Mouse (Mus musculus): ENCODE measurements around the gene Selenow. TPM values are rescaled to one million over a fixed set of nuclear protein-coding genes. Genes with fewer than 3 reads are reported as not detected.

Selenow gene
- total RNA-seq (2023): 15.2 and 15.5 TPM in 2 replicates

DNA sequence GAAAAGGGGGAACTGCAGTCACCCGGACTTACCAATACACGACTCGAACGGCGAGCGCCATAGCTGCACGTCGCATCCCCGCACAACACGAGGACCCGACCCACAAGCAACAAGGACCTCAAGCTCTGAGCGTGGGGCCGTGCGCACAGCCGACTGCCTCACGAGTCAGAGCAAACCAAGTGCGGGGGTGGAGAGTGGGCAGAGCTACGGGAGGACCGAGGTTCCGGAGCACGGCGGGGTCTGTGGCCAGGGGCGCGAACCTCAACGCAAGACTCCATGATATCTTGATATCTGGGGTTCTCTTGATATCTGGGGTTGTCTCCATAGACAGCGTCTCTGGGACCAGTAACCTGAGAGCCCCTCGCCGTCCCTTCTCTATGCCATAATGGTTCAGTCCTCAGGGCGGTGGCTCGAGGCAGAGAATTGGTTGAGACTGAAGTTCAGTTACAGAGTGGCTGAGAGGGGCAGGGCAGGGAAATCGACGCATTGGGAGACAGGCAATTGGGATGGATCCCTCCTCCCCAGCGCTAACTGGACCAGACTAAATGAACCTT lies at the start of gene Selenow:
TSS of gene Selenow (minus strand) at position 183 of the 554 bp plus-strand sequence.

GRCm38 (mm10) chr7:15967312-15967711 lies 45.1 kb upstream of the Selenow start, which contains the start of gene Ehd2:
TSS of gene Ehd2 (minus strand) at chr7:15967567.

DNA sequence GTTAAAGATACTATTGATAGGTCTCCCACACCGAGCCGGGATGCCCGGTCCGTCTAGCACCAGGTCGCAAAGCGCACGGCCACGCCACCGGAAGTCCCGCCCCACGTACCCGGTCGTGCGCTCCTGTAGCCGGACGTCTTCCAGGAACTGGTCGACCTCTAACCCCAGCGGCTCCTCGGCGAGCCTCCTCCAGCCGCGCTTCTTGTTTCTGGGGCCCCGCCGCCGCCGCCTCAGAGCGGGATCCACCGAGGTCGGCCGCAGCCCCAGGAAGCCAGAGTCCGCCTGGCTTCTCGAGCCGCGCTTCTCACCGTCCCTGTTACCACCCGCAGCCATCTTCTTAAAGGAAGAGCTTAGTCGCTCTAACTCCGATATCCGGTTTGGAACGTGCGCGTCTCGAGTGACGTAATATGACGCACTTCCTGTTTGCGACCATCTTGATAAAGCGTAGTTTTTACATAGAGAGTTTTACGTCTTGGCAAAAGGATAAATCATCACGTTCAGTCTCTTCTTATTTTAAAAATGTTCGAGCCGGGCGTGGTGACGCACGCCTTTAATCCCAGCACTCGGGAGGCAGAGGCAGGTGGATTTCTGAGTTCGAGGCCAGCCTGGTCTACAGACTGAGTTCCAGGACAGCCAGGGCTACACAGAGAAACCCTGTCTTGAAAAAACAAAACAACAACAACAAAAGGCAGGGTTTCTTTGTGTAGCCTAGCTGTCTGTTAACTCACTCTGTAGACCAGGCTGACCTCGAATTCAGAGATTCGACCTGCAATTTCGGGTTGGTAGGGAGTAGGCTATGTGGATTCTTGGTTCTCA lies 23.7 kb upstream of the Selenow start, which contains the start of gene Nop53:
TSS of gene Nop53 (minus strand) at position 354 of the 816 bp plus-strand sequence.

GRCm38 (mm10) chr7:15882317-15882716 lies 39.9 kb downstream of the Selenow start, which contains the start of gene Crxos:
TSS of gene Crxos (plus strand) at chr7:15882617.

GRCm38 (mm10) chr7:15879756-15880155 lies 42.4 kb downstream of the Selenow start, which contains the start of gene Crx:
TSS of gene Crx (minus strand) at chr7:15879968.

Other genes starting within 250 kb of the Selenow start
- gene Obox5, start 172.3 kb downstream of the Selenow start, total RNA-seq (2023): not detected in 2 replicates
- gene Obox6, start 82.7 kb downstream of the Selenow start, total RNA-seq (2023): not detected in 2 replicates
- not detected in 2 replicates for gene Crx, start 42.4 kb downstream of the Selenow start, total RNA-seq (2023)
- not detected in 2 replicates for gene Crxos, start 39.8 kb downstream of the Selenow start, total RNA-seq (2023)
- 148 and 177 TPM in 2 replicates for gene Nop53, start 23.7 kb upstream of the Selenow start, total RNA-seq (2023)
- gene Ehd2, start 45.2 kb upstream of the Selenow start, total RNA-seq (2023): 0.14 TPM in 1 of 2 replicates, not detected in the other
- 28.1 and 31.4 TPM in 2 replicates for gene Bicra, start 125.5 kb upstream of the Selenow start, total RNA-seq (2023)
- 0.50 and 0.66 TPM in 2 replicates for gene Zfp541, start 139.4 kb upstream of the Selenow start, total RNA-seq (2023)
- 246 and 292 TPM in 2 replicates for gene Napa, start 176.1 kb upstream of the Selenow start, total RNA-seq (2023)
- 14.9 and 15.4 TPM in 2 replicates for gene Kptn, start 197.5 kb upstream of the Selenow start, total RNA-seq (2023)
- 0.13 and 0.14 TPM in 2 replicates for gene Slc8a2, start 207.4 kb upstream of the Selenow start, total RNA-seq (2023)